Mouse (Mus musculus) heart, postnatal 0 days (tissue): ENCODE data around the gene Cyp24a1.
A peak's percentile ranks its signal among the peaks of the same experiment; 100 is the strongest.

Source experiments
- CTCF ChIP-seq: IDR thresholded peaks from 2 replicates; pipeline ENCODE4 v1.5.1; 2016; ENCODE audit warnings: antibody characterized with exemption, control low read depth, low read depth
- EP300 ChIP-seq: IDR thresholded peaks from 2 replicates; pipeline ENCODE4 v1.6.1; 2016; ENCODE audit warnings: antibody characterized with exemption, low read depth

DNA sequence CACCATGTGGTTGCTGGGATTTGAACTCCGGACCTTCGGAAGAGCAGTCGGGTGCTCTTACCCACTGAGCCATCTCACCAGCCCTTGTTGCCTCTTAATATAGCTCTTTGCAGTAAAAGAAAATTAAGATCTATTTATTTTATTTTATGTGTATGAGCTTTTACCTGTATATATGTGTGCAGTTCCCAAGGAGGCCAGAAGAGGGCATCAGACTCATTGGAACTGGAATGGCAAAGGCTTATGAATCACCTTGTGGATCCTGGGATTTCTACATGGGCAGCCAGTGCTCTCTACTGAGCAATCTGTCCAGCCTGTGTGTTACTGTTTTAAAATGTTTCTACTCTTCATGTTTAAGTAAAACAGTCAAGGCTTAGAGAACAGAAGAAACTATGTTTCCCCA is 54.4 kb downstream of the Cyp24a1 start:
- TF ChIP-seq CTCF (peak; percentile 36), EP300 (no peak)
